Mouse (Mus musculus) kidney, postnatal 25 days (tissue): ENCODE data around the gene Icam5.

Source experiments
- DNase-seq, 2 experiments: peaks; one replicate each; pipeline ENCODE4 v3.0.0; 2021; ENCODE audit warnings: mixed read lengths in 2 of 2

Icam5 gene

DNA sequence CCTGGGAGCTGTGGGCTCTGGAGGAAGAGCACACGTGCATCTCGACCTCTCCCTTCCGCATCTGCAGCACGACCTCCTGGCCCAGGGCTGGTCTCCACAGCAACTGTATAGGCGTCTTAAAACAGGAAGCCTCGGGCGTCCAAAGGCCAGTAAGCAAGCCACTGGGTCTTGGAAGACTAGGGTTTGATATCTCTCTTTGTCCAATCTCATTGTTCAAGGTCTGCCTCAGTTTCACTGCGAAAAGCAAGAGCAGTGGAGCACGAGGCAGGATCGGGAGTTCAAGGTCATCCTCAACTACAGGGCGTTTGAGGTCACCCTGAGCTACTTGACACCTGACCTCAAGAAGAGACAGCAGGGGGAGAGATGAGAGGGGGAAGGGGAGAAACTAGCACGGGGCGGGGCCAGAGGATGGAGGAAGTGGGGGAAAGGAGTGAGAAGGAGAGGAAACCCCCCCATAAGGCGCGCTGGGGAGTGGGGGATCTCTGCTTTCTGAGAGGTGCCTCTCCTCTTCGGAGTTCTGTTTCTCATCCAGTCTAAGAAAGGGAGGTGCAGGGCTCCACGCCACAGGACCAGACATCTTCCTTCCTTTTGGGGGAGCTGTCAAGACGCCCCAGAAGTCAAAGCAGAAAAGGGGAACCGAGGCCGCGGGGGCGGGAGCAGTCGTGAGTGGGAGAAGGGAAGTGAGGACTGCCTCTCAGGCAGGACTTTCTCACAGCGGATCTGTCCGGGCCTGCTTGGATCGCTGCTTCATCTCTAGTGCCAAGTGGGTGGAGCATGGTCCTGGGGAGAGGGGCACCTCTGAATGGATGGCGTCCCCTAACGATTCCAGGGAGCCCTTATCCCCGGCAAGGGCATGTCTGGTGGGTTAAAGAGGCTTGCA, 16.9 kb upstream of the Icam5 start:
- DNase-seq: peak; percentile 69 to 84

DNA sequence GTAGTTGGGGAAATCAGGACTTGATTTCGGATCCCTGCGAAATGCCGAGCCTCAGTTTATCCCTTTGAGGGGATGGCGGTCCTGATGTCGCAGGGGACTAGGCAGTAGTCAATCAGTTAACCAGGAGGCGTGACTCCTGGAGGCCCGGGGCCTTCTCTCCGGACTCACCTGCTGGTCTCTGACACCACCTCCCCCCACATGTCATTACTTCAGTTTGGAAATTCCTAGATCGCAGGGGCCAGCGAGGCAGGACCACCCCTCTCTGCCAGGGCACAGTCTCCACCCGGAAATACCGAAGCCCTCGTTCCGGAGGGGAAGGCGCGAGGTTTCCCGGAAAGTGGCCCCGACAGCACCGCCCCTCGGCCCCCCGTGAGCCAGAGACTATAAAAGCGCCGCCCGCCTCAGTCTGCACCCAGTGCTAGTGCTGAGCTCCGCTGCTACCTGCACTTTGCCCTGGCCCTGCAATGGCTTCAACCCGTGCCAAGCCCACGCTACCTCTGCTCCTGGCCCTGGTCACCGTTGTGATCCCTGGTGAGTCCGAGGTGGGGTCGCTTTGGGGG, 16.2 kb upstream of the Icam5 start, which contains the start of gene Icam1:
Gene Icam1 (plus strand): TSS at position 415 of the 560 bp plus-strand sequence.
- DNase-seq: peak; percentile 90 to 93

- DNase-seq: peak in 1 of 2 experiments; percentile 50
Measured at GRCm38 (mm10) chr9:21016331-21017176, 15.3 kb upstream of the Icam5 start.

- no peak for DNase-seq
Measured at GRCm38 (mm10) chr9:21017177-21017575, 14.7 kb upstream of the Icam5 start.

GRCm38 (mm10) chr9:21018600-21018999, 13.3 kb upstream of the Icam5 start:
- DNase-seq: no peak

GRCm38 (mm10) chr9:21021363-21021762, 10.5 kb upstream of the Icam5 start:
- DNase-seq: no peak

DNA sequence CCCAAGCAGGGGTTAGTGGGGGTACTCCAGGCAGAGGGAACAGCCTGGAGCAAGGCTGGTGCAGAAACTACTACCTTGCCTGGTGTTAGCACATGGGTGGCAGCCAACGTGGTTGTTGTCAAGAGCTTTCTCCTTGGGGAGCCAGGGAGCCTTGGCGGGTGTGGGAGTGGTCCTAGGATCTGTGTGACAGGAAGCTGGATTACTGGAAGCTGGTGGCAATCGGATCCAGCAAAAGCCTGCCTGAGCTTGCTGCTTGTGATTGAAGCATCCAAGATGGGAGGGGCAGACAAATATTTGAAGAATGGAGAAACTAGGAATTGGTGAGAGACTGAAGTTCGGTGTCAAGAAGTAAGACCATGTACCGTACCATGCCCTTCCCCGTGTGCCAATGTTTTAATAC, 9.6 kb upstream of the Icam5 start:
- DNase-seq: no peak

GRCm38 (mm10) chr9:21022726-21023125, 9.1 kb upstream of the Icam5 start:
- DNase-seq: no peak

DNA sequence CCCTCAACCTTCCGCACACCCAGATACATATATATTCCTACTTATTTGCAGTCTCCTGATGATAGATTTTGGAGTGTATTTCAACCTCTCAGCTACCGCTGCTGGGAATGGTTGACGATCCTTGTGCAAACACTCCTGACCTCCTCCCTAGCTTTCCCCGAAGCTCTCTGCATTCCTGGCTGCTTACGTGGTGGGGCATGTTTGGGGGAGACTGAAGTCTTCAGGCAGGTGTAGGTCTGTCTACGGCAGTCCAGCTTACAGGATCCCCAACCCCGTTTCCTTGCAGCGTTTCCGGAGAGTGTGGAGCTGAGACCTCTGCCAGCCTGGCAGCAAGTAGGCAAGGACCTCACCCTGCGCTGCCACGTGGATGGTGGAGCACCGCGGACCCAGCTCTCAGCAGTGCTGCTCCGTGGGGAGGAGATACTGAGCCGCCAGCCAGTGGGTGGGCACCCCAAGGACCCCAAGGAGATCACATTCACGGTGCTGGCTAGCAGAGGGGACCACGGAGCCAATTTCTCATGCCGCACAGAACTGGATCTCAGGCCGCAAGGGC, 6.5 kb upstream of the Icam5 start:
- DNase-seq: no peak

GRCm38 (mm10) chr9:21026849-21027248, 5.0 kb upstream of the Icam5 start:
- no peak for DNase-seq

DNA sequence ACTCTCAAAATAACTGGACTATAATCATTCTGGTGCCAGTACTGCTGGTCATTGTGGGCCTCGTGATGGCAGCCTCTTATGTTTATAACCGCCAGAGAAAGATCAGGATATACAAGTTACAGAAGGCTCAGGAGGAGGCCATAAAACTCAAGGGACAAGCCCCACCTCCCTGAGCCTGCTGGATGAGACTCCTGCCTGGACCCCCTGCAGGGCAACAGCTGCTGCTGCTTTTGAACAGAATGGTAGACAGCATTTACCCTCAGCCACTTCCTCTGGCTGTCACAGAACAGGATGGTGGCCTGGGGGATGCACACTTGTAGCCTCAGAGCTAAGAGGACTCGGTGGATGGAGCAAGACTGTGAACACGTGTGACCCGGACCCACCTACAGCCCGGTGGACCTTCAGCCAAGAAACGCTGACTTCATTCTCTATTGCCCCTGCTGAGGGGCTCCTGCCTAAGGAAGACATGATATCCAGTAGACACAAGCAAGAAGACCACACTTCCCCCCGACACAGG, 4.0 kb upstream of the Icam5 start:
- no peak for DNase-seq

DNA sequence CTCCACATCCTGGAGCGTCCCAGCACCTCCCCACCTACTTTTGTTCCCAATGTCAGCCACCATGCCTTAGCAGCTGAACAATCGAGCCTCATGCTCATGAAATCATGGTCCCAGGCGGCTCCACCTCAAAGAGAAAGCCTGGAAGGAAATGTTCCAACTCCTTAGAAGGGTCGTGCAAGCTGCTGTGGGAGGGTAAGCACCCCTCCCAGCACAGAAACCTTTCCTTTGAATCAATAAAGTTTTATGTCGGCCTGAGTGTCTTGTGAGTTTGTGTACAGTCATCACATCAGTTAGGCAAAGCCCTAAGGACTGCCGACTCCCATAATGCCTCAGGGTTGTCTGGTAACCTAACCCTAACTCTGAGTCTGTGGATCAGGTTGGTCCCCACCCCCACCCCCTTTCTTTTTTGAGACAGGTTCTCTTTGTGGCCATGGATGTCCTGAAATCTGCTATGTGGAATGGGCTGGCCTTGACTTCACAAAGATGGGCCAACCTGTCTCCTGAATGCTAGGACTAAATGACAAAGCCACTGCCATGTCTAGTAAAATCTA, 3.2 kb upstream of the Icam5 start:
- no peak for DNase-seq

DNA sequence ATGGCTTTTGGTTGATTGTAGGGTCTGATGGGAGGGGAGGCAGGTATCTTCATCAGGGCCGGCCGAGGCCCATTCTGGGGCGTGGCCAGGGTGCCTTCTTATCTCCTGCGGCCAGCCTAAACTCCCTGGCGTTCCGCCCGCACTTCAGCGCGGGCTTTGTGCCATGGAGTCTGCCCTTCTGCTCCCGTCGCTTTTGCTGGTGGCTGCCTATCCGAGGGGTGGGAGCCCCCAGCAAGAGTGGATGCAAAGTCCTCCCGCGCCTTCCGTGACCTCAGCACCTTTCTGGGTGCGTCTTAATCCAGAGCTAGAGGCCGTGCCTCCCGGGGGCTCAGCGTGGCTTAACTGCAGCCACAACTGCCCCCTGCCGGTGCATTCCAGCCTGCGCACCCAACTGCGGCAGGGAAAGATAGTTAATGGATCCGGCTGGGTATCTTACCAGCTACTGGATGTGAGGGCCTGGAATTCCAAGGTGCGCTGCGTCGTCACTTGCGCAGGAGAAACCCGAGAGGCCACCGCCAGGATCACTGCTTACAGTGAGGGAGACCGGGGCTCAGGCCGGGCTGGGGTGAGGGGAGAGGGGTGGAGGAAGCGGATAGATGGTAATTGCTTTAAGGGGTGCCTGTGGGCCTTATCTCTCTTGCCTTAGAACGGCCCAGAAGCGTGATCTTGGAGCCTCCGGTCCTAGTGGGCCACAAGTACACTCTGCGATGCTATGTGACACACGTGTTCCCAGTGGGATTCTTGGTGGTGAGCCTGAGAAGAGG, 2.4 kb upstream of the Icam5 start, which contains the start of gene Icam4:
Gene Icam4 (plus strand): TSS at position 83 of the 764 bp plus-strand sequence.
- peak; percentile 88 for DNase-seq

- DNase-seq: no peak
Measured at GRCm38 (mm10) chr9:21030055-21030600, 1.7 kb upstream of the Icam5 start.

GRCm38 (mm10) chr9:21030781-21031250, 1.1 kb upstream of the Icam5 start:
- peak; percentile 95 to 96 for DNase-seq

DNA sequence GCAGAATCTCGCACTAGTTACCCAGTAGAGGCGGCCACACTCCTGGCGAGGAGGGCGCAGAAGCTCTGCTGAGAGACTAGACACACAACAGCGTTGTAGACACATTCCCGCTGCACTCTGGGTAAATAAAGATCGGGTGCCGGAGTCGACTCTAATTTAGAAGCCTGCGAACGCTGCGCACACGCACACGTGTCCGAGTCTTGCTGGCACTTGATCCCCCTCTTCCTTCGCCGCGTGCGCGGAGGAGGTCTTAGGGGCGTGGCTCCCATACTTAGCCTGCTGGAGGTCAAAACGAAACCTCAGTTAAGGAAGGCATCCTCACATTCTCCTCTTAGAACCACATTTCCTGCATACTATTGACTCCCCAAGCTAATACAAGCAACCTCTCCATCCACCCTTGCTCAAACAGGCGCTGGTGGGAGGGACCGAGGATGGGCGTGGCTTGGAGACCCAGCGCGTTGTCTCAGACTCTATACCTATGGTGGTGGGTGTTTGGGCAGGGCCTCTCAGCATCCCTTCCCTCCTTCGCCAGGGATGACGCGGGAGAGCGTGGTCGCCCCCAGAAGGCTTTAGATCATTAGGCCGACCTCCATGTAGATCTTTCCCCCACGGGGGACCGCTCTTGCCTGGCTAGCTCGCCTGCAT, 500 bp upstream of the Icam5 start:
- DNase-seq: peak; percentile 57 to 76

GRCm38 (mm10) chr9:21032491-21032890, 618 bp downstream of the Icam5 start:
- no peak for DNase-seq

DNA sequence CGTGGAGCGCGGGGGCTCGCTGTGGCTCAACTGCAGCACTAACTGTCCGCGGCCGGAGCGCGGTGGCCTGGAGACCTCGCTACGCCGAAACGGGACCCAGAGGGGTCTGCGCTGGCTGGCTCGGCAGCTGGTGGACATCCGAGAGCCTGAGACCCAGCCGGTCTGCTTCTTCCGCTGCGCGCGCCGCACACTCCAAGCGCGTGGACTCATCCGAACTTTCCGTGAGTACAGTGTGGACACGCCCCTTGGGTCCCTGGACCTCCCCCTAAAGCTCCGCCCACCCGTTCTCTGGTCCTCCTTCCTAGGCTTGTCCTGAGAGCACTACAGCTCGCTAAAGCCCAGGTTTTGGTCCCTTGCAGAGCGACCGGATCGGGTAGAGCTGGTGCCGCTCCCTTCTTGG, 1.3 kb downstream of the Icam5 start:
- peak; percentile 94 to 95 for DNase-seq

GRCm38 (mm10) chr9:21034481-21035085, 2.7 kb downstream of the Icam5 start:
- no peak for DNase-seq

GRCm38 (mm10) chr9:21035586-21035985, 3.7 kb downstream of the Icam5 start:
- no peak for DNase-seq
